Mouse (Mus musculus): ENCODE data around the gene Fam174a. TPM values are rescaled to one million over a fixed set of nuclear protein-coding genes. Genes with fewer than 3 reads are reported as not detected.

The Fam174a gene
- polyA plus RNA-seq, 1 experiment from 2014 or later: 25.3 TPM

DNA sequence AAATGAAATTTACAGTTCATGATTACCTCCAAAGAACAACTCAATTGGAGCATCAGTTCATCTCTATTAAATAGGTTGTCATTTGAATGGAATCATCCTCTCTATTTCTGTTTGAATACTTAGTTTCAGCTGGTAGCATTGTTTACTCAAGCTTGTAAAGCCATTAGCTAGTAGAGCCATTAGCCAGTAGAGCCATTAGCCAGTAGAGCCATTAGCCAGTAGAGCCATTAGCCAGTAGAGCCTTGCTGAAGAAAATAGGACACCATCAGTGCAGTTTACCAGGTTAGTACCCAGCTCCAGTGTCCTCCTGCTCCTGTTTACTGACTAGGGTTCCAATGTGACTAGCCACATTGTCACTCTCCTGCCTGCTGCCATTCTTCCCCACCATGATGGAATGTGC, 13.4 kb downstream of the Fam174a start:
- no peaks in the 10 kb centered on the region for H3K9me3 ChIP-seq (replicated peaks; ENCODE audit: control insufficient read depth, low read length, poor library complexity, severe bottlenecking)
- no peak overlapping the region for H3K4me2 ChIP-seq (ENCODE audit: low read length)
- H3K27me3 ChIP-seq (ENCODE audit: control insufficient read depth, insufficient read depth, low read depth, low read length): no peaks in the 10 kb centered on the region
- H3K4me1 ChIP-seq (ENCODE audit: control insufficient read depth, insufficient read depth, low read length): no peaks in the 10 kb centered on the region
- H3K36me3 ChIP-seq (ENCODE audit: control insufficient read depth, insufficient read depth, low read length): peaks cover 7% of the 10 kb centered on the region
- no peak overlapping the region for H3K9ac ChIP-seq (ENCODE audit: low read depth, low read length)
- no peak for ATAC-seq
- H3K4me3 ChIP-seq (ENCODE audit: low read depth, low read length): no peak overlapping the region
- no peak overlapping the region for H3K27ac ChIP-seq (ENCODE audit: low read length)

DNA sequence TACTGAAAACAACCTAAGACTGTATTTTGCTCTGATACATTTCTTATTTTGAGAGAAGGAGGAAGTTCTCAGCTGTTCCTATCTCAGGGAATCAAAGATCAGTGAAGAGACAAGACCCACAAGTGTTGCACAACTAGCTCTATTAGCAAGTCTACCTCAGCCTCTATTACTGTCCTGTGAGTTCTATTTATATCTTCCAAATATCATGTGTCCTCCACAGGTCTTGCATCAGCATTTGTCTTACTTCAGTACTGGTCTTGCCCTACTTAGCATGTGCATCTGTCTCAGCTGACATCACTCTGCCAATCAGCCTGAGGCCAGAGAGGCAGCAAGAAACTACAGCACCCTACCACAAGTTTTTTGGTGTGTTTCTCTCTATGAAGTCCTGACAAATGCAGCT, 26.2 kb downstream of the Fam174a start:
- Histone ChIP-seq H3K9ac (ENCODE audit: low read depth, low read length) (no peak overlapping the region), H3K27me3 (ENCODE audit: control insufficient read depth, insufficient read depth, low read depth, low read length) (no peaks in the 10 kb centered on the region), H3K36me3 (ENCODE audit: control insufficient read depth, insufficient read depth, low read length) (0 out of 2 replicates have a peak, but pooled peaks cover 2% of the 10 kb centered on the region), H3K4me2 (ENCODE audit: low read length) (no peak overlapping the region), H3K27ac (ENCODE audit: low read length) (no peak overlapping the region), H3K4me3 (ENCODE audit: low read depth, low read length) (no peak overlapping the region), H3K4me1 (ENCODE audit: control insufficient read depth, insufficient read depth, low read length) (no peaks in the 10 kb centered on the region), H3K9me3 (replicated peaks; ENCODE audit: control insufficient read depth, low read length, poor library complexity, severe bottlenecking) (no peaks in the 10 kb centered on the region)
- ATAC-seq: no peak

DNA sequence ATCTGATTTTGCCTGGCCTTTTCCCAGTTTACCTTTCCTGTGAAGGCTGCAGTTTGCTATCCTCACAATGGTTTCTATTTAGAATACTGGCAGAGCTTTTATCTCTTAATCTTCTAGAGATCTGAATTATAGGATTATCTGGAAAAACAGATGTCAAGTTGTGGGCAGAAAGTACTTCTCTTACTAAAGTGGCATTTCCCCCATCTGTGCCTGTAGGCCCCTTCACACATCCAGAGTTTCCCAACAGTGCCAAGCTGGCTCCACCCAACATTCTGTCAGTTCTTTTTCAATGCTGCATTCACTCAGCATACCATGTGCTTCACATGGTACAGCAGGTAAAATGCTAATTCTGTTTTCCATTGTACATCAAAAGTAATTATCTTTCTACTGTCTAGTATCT, 28.8 kb downstream of the Fam174a start:
- Histone ChIP-seq H3K4me3 (ENCODE audit: low read depth, low read length) (no peak overlapping the region), H3K4me1 (ENCODE audit: control insufficient read depth, insufficient read depth, low read length) (no peaks in the 10 kb centered on the region), H3K9ac (ENCODE audit: low read depth, low read length) (no peak overlapping the region), H3K27me3 (ENCODE audit: control insufficient read depth, insufficient read depth, low read depth, low read length) (no peaks in the 10 kb centered on the region), H3K36me3 (ENCODE audit: control insufficient read depth, insufficient read depth, low read length) (no peaks in the 10 kb centered on the region), H3K4me2 (ENCODE audit: low read length) (no peak overlapping the region), H3K27ac (ENCODE audit: low read length) (no peak overlapping the region), H3K9me3 (replicated peaks; ENCODE audit: control insufficient read depth, low read length, poor library complexity, severe bottlenecking) (no peaks in the 10 kb centered on the region)
- ATAC-seq: no peak

DNA sequence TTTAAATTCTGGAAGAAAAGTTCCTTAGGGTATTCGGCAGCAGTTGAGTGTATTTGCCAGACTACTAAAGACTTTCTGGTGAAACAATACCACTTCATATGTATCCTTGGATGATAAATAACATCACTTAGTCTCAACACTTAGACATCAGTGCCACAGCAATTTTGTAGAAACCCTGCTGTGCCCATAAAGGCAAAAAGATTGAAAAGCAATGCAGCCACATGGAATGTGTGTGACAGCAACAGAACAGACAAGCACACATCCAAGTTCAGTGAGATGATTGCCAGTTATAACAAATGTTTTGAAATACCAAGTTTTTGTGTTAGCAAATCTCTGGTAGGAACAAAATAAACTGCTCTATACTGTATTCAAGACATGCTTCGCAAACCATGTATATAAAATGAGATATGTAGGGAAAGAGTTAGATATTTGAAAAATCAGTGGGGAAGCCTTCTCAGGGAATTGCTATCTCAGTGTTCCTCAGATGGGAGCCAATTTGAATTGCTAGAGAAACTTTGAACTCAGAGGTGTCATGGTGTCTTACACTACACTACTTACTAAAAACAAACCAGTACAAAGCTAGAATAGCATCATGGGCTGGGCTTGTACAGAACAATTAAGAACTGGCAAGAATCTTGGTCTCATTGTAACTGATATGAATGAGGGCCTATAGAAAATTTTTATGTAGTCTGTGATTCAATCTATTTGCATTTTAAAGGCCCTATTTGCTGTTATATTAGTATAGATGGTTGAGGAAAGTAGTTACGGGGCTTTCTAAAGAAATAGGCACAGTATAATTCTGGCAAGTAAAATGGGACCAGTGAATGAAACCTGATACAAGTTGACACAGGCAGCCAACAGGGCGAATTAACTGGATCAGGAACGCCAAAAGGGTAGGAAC, 30.4 kb downstream of the Fam174a start:
- H3K9me3 ChIP-seq (replicated peaks; ENCODE audit: control insufficient read depth, low read length, poor library complexity, severe bottlenecking): no peaks in the 10 kb centered on the region
- H3K4me2 ChIP-seq (ENCODE audit: low read length): no peak overlapping the region
- H3K36me3 ChIP-seq (ENCODE audit: control insufficient read depth, insufficient read depth, low read length): no peaks in the 10 kb centered on the region
- no peak overlapping the region for H3K4me3 ChIP-seq (ENCODE audit: low read depth, low read length)
- no peak overlapping the region for H3K9ac ChIP-seq (ENCODE audit: low read depth, low read length)
- no peak for ATAC-seq
- no peaks in the 10 kb centered on the region for H3K27me3 ChIP-seq (ENCODE audit: control insufficient read depth, insufficient read depth, low read depth, low read length)
- no peak overlapping the region for H3K27ac ChIP-seq (ENCODE audit: low read length)
- H3K4me1 ChIP-seq (ENCODE audit: control insufficient read depth, insufficient read depth, low read length): no peaks in the 10 kb centered on the region
- 68% methylated on average over 5 of the region's 5 CpGs for WGBS

DNA sequence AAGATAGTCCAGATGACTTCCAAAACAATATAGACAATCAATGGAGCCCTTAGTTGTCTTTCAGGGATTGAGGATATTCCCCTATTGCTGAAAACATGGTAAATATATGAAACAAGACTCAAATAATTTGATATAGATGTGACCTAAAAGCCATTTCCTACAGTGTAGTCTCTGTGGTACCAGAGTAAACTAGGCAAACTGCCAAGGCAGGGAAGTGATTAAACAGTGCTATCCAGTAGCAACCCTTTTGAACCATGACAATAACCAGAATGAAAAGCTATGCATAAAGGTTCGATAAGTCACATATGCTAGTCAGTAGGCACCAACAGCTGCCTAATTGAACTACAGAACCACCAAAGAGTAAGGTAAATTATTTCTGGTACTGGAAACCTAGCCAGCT, 40.7 kb downstream of the Fam174a start:
- no peaks in the 10 kb centered on the region for H3K4me1 ChIP-seq (ENCODE audit: control insufficient read depth, insufficient read depth, low read length)
- WGBS: 58% methylated on average over 1 of the region's 1 CpGs
- H3K4me2 ChIP-seq (ENCODE audit: low read length): no peak overlapping the region
- H3K9me3 ChIP-seq (replicated peaks; ENCODE audit: control insufficient read depth, low read length, poor library complexity, severe bottlenecking): no peaks in the 10 kb centered on the region
- no peak overlapping the region for H3K4me3 ChIP-seq (ENCODE audit: low read depth, low read length)
- ATAC-seq: no peak
- no peaks in the 10 kb centered on the region for H3K36me3 ChIP-seq (ENCODE audit: control insufficient read depth, insufficient read depth, low read length)
- H3K27me3 ChIP-seq (ENCODE audit: control insufficient read depth, insufficient read depth, low read depth, low read length): no peaks in the 10 kb centered on the region
- no peak overlapping the region for H3K9ac ChIP-seq (ENCODE audit: low read depth, low read length)
- H3K27ac ChIP-seq (ENCODE audit: low read length): no peak overlapping the region

DNA sequence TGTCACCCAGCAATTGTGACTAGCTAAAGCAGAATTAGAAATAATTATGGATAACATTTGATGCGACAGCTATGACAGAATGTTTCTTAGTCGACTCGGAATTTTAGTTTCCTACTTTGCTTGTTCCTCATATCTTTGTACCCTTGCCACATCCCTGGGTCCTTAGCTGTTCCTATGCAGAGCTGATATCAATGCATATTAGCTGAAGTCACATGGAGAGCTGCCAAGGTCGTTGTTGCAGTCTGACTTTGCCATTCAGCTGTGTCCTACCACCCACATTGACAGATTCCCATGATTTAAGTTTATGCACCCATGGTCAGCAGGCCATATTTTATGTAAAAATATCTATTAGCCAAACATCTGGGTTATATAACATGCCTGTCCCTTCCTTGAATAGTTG, 43.5 kb downstream of the Fam174a start:
- ATAC-seq: no peak
- Histone ChIP-seq H3K36me3 (ENCODE audit: control insufficient read depth, insufficient read depth, low read length) (no peaks in the 10 kb centered on the region), H3K9ac (ENCODE audit: low read depth, low read length) (no peak overlapping the region), H3K4me3 (ENCODE audit: low read depth, low read length) (no peak overlapping the region), H3K4me2 (ENCODE audit: low read length) (no peak overlapping the region), H3K9me3 (replicated peaks; ENCODE audit: control insufficient read depth, low read length, poor library complexity, severe bottlenecking) (no peaks in the 10 kb centered on the region), H3K27ac (ENCODE audit: low read length) (no peak overlapping the region), H3K4me1 (ENCODE audit: control insufficient read depth, insufficient read depth, low read length) (no peaks in the 10 kb centered on the region), H3K27me3 (ENCODE audit: control insufficient read depth, insufficient read depth, low read depth, low read length) (no peaks in the 10 kb centered on the region)
- 71% methylated on average over 4 of the region's 4 CpGs for WGBS

DNA sequence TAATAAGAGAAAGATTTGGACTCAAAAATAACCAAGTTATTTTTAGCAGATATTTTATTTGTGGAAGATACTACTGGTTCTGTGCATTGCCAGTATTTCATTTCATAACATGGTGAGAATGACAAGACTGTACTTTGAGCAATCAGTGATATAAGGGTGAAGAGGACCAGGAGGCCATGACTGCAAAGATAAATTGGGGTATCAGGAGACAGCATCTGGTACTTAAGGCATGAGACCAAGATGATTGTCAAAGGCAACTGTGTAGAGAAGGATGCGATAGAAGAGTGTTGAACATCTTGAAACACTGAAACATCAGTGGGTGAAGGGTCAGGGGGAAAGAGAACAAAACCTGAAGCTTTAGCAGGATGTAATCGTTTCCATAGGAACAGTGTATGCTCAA, 50.3 kb downstream of the Fam174a start:
- ATAC-seq: no peak
- H3K4me2 ChIP-seq (ENCODE audit: low read length): no peak overlapping the region
- no peaks in the 10 kb centered on the region for H3K9me3 ChIP-seq (replicated peaks; ENCODE audit: control insufficient read depth, low read length, poor library complexity, severe bottlenecking)
- no peaks in the 10 kb centered on the region for H3K27me3 ChIP-seq (ENCODE audit: control insufficient read depth, insufficient read depth, low read depth, low read length)
- H3K4me3 ChIP-seq (ENCODE audit: low read depth, low read length): no peak overlapping the region
- WGBS: 35% methylated on average over 2 of the region's 2 CpGs
- no peaks in the 10 kb centered on the region for H3K4me1 ChIP-seq (ENCODE audit: control insufficient read depth, insufficient read depth, low read length)
- H3K9ac ChIP-seq (ENCODE audit: low read depth, low read length): no peak overlapping the region
- no peaks in the 10 kb centered on the region for H3K36me3 ChIP-seq (ENCODE audit: control insufficient read depth, insufficient read depth, low read length)
- H3K27ac ChIP-seq (ENCODE audit: low read length): no peak overlapping the region

DNA sequence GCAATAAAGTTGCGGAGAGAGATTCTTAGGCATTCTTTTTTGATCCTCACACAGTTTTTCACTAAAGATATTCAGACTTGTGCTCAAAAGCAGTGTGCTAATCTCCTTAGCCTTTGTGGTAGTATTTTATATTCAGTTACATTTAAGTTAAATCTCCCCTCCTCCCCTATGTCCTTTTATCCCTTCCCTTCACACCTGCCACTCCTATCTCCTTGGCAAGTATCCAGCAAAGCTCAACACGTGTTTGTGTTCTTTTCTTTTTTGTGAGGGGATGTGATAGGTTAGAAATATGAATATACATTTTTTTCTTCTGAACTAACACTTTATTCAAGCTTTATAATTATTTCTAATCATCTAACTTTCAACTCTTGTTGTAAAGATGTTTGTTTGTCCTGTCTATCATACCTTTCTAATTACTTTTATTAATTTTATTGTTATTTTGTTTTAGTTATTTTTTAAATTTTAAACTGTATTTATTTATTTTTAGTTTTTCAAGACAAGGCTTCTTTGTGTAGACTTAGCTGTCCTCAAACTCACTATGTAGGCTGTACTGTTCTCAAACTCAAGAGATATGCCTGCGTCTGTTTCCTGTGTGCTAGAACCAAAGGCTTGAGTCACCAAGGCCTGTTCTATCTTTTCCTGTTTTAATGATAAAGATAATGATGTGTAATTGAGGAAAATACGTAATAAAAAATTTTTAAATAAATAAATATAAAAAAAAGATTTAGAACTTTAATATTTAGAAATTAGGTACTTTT, 53.4 kb downstream of the Fam174a start:
- H3K4me2 ChIP-seq (ENCODE audit: low read length): no peak overlapping the region
- H3K4me3 ChIP-seq (ENCODE audit: low read depth, low read length): no peak overlapping the region
- 54% methylated on average over 4 of the region's 4 CpGs for WGBS

DNA sequence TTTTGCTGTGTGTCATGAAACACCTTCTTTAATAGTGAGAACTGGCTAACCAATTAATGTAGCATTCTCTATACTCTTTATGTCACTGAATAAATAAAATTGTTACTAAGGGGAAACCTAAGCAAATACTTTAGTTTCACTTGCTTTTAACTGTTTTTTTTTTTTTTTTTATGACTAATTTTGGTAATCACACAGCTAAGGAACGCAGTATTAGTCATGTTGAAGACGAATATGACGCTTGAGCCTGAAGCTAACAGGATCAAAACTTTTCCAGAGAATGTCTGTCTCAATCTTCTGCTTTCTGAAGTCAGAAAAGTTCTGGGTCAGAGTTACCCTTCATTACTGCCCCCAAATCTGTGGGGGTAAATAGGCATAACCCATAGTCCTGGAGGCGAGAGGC, 54.3 kb downstream of the Fam174a start:
- no peaks in the 10 kb centered on the region for H3K27me3 ChIP-seq (ENCODE audit: control insufficient read depth, insufficient read depth, low read depth, low read length)
- H3K9ac ChIP-seq (ENCODE audit: low read depth, low read length): no peak overlapping the region
- no peaks in the 10 kb centered on the region for H3K4me1 ChIP-seq (ENCODE audit: control insufficient read depth, insufficient read depth, low read length)
- H3K27ac ChIP-seq (ENCODE audit: low read length): no peak overlapping the region
- WGBS: 96% methylated on average over 4 of the region's 4 CpGs
- H3K9me3 ChIP-seq (replicated peaks; ENCODE audit: control insufficient read depth, low read length, poor library complexity, severe bottlenecking): no peaks in the 10 kb centered on the region
- no peak for ATAC-seq
- no peaks in the 10 kb centered on the region for H3K36me3 ChIP-seq (ENCODE audit: control insufficient read depth, insufficient read depth, low read length)
- H3K4me3 ChIP-seq (ENCODE audit: low read depth, low read length): no peak overlapping the region
- no peak overlapping the region for H3K4me2 ChIP-seq (ENCODE audit: low read length)

More for the DNA sequence above, 53.4 kb downstream of the Fam174a start:
- Histone ChIP-seq H3K27me3 (ENCODE audit: control insufficient read depth, insufficient read depth, low read depth, low read length) (no peaks in the 10 kb centered on the region), H3K9ac (ENCODE audit: low read depth, low read length) (no peak overlapping the region), H3K36me3 (ENCODE audit: control insufficient read depth, insufficient read depth, low read length) (no peaks in the 10 kb centered on the region), H3K9me3 (replicated peaks; ENCODE audit: control insufficient read depth, low read length, poor library complexity, severe bottlenecking) (no peaks in the 10 kb centered on the region), H3K4me1 (ENCODE audit: control insufficient read depth, insufficient read depth, low read length) (no peaks in the 10 kb centered on the region), H3K27ac (ENCODE audit: low read length) (no peak overlapping the region)
- ATAC-seq: no peak

Measured in midbrain, embryonic 16.5 days (tissue).